Mouse (Mus musculus) embryonic facial prominence, embryonic 13.5 days (tissue): Measurements from ENCODE around the gene Klf2. TPM values are rescaled to one million over a fixed set of nuclear protein-coding genes. Genes with fewer than 3 reads are reported as not detected.

Experiments used
- ATAC-seq: fragments of 200-750 bp; cut with Nextera tagmentation; 2 replicates; pipeline ENCODE4 v1.8.0; 2017; ENCODE audit warnings: low read depth; ENCODE audit not compliant: insufficient number of reproducible peaks, insufficient read depth, low FRiP score, low TSS enrichment
- H3K27ac ChIP-seq: fragments of 300-500 bp; sonication (generic); 2 replicates; pipeline ENCODE4 v1.5.1; 2015; ENCODE audit warnings: moderate library complexity, mild to moderate bottlenecking, inconsistent platforms
- H3K27me3 ChIP-seq: fragments of 300-500 bp; sonication (generic); 2 replicates; pipeline ENCODE4 v1.6.1; 2015; ENCODE audit warnings: mild to moderate bottlenecking, inconsistent platforms
- H3K36me3 ChIP-seq: fragments of 300-500 bp; sonication (generic); 2 replicates; pipeline ENCODE4 v1.6.1; 2015; ENCODE audit warnings: mild to moderate bottlenecking, inconsistent platforms
- H3K4me1 ChIP-seq: fragments of 300-500 bp; sonication (generic); 2 replicates; pipeline ENCODE4 v1.6.1; 2015; ENCODE audit warnings: inconsistent platforms
- H3K4me2 ChIP-seq: fragments of 300-500 bp; sonication (generic); 2 replicates; pipeline ENCODE4 v1.6.1; 2015; ENCODE audit warnings: moderate library complexity, mild to moderate bottlenecking, inconsistent platforms
- H3K4me3 ChIP-seq: fragments of 300-500 bp; sonication (generic); 2 replicates; pipeline ENCODE4 v1.5.1; 2015; ENCODE audit warnings: mild to moderate bottlenecking, inconsistent platforms
- H3K9ac ChIP-seq: fragments of 300-500 bp; sonication (generic); 2 replicates; pipeline ENCODE4 v1.6.1; 2015; ENCODE audit warnings: mild to moderate bottlenecking, inconsistent platforms
- H3K9me3 ChIP-seq: fragments of 300-500 bp; sonication (generic); 2 replicates; pipeline ENCODE4 v1.6.1; 2016; ENCODE audit warnings: inconsistent platforms
- WGBS: fragments of 180-500 bp; shearing (Covaris S2); methylation state at CpG from one replicate; pipeline ENCODE4 v1.1.7; 2015; ENCODE audit warnings: mixed read lengths; 5-methylcytosine and 5-hydroxymethylcytosine counted together
- polyA plus RNA-seq: library from polyadenylated mRNA; unstranded; fragments of >200 nt; fragmentation: Nextera tagmentation; extraction: Ambion mirVana; gene quantifications from 2 replicates; pipeline ENCODE4 v1.2.1, GENCODE M21; 2015

Gene Klf2
- polyA plus RNA-seq, 1 experiment from 2014 or later = 5.8 TPM

DNA sequence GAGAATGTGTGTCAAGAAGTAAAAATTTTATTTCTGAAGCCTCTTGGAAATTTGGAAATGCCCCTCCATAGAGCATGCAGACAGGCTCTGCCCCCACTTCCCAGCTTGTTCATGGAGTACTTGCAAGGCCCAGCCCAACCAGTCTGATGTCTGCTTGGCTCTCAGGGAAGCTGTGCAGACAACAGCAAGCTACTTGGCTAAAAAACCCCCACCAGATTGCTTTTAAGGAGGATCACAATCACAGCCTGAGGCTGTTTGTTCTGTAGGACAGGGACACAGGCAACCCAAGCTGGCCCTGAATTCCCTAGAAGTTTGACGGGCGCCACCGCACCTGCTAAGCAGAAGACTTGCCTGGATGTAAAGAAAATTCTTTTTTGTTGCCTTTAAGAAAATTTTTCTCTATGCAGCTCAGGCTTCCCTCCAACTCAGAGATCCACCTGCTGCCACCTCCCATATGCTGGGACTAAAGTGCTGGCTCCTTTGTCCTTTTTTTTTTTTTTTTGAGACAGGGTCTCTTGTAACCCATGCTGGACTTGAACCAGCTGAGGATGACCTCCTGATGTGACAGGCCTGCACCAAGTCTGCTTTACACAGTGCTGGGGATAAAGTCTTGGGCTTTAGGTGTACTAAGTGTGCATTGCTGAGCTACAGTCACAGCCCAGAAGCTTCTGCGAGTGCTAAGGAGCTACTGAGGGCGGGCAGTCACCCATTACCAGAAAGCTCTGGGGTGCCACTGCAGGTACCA, 23.9 kb downstream of the Klf2 start:
- WGBS = 85% methylated on average over 5 of the region's 5 CpGs
- Histone ChIP-seq H3K27ac (no peak overlapping the region), H3K4me3 (no peak overlapping the region), H3K4me2 (no peak overlapping the region), H3K4me1 (no peaks in the 10 kb centered on the region), H3K9ac (no peak overlapping the region), H3K36me3 (peaks cover 84% of the 10 kb centered on the region), H3K9me3 (no peaks in the 10 kb centered on the region), H3K27me3 (no peaks in the 10 kb centered on the region)
- ATAC-seq = no peak

DNA sequence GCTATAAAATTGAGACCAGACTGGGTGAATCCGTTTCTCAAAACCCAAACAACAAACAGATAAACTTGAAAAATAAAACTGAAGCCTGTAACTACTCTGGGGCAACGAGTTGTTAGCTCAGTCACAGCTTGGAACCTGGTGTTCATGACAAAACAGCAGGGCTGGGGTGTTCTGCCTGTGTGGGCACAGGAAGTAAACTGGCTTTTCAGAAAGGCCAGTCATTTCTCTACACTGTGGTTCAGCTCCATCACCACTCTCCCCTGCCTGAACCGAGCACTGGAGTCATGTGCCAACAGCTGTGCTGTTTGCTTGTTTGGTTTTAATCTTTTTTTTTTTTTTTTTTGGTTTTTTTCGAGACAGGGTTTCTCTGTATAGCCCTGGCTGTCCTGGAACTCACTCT, 24.9 kb downstream of the Klf2 start:
- ATAC-seq = no peak
- Histone ChIP-seq H3K36me3 (peaks cover 90% of the 10 kb centered on the region), H3K9me3 (no peaks in the 10 kb centered on the region), H3K4me1 (no peaks in the 10 kb centered on the region), H3K4me3 (no peak overlapping the region), H3K27me3 (no peaks in the 10 kb centered on the region), H3K4me2 (no peak overlapping the region), H3K9ac (no peak overlapping the region), H3K27ac (no peak overlapping the region)
- 70% methylated on average over 4 of the region's 4 CpGs for WGBS

DNA sequence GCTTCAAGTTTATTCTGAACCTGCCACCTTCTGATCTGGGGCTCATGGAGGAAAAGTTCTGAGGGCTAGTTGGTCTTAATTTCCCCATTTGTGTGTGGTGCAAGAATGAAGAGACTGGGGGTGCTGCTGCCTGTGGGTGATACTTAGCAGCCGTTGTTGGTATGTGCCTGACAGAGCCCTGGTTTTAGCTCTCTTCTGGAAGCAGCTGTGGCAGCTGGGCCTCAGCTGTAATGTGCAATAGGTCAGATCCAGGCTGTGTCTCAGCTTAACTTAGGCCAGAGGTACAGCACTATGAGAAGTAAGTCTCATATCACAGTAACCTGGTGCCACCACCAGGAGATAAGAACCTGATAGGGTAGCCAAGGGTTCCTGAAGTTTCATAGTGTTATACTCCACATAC, 28.7 kb downstream of the Klf2 start:
- H3K36me3 ChIP-seq = peaks cover 65% of the 10 kb centered on the region
- H3K4me3 ChIP-seq = no peak overlapping the region
- H3K9me3 ChIP-seq = no peaks in the 10 kb centered on the region
- no peak overlapping the region for H3K27ac ChIP-seq
- WGBS = 90% methylated on average over 1 of the region's 1 CpGs
- no peak overlapping the region for H3K4me2 ChIP-seq
- no peaks in the 10 kb centered on the region for H3K4me1 ChIP-seq
- ATAC-seq = no peak
- no peak overlapping the region for H3K9ac ChIP-seq
- H3K27me3 ChIP-seq = no peaks in the 10 kb centered on the region

DNA sequence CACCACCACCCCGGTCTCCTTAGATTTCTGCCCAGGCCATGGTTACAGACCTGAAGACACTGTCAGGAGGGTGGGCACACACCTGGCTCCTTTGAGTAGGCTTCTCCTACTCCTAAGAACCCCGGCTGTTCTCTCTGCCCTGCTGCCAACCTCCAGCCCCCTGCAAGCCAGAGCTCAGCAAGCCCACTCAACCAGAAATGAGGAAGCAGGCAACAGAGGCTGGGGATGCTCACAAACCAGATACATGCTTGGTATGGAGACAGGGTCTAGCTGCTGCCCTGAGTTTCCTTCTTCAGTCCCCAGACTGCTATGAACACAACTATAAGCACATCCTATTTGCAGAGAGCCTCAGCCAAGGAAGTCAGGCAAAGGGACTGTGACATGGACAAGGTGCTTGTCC, 29.3 kb downstream of the Klf2 start:
- H3K36me3 ChIP-seq = peaks cover 66% of the 10 kb centered on the region
- no peak overlapping the region for H3K27ac ChIP-seq
- H3K9ac ChIP-seq = no peak overlapping the region
- H3K4me1 ChIP-seq = no peaks in the 10 kb centered on the region
- no peak overlapping the region for H3K4me2 ChIP-seq
- 94% methylated on average over 2 of the region's 2 CpGs for WGBS
- ATAC-seq = no peak
- no peaks in the 10 kb centered on the region for H3K27me3 ChIP-seq
- H3K4me3 ChIP-seq = no peak overlapping the region
- H3K9me3 ChIP-seq = no peaks in the 10 kb centered on the region

DNA sequence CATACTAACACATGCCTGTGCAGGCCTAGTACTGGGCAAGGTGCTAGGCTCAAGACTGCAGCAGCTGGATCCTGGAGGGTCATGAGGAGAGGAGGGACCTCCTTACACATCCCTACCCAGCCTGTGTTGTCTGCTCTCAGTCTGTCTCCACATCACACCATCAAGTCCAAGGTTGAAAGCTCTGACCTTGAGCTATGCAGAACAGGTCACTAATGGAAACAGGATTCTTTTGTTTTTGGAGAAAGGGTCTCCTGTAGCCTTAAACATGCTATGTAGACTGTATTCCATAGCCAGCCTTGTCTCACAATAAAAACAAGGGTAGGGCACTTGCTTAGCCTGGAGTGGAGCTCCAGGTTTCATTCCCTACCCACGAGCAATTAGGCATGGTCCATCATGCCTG, 30.1 kb downstream of the Klf2 start:
- WGBS = 83% methylated on average over 1 of the region's 1 CpGs
- Histone ChIP-seq H3K36me3 (peaks cover 68% of the 10 kb centered on the region), H3K4me2 (no peak overlapping the region), H3K9ac (no peak overlapping the region), H3K27ac (no peak overlapping the region), H3K9me3 (no peaks in the 10 kb centered on the region), H3K4me3 (no peak overlapping the region), H3K4me1 (no peaks in the 10 kb centered on the region), H3K27me3 (no peaks in the 10 kb centered on the region)
- ATAC-seq = no peak

DNA sequence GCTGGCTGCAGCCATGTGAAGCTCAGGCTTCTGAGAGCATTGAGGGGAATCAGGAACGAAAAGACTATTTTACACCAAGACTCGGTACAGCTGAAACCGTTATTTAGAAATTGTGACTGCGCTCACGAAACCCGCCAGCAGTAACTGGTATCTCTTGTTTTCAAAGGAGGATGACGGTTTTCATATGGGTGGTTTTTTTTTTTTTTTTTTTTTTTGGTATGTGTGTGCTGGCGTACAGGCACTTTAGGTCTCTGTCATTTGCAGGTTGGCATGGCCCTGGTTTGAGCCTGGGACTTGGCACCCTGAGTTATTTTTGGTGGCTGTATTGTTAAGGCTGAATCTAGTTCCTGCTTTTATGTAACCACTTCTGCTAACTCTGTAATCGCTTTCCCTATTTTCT, 31.0 kb downstream of the Klf2 start:
- Histone ChIP-seq H3K4me2 (no peak overlapping the region), H3K4me3 (no peak overlapping the region), H3K9me3 (no peaks in the 10 kb centered on the region), H3K4me1 (no peaks in the 10 kb centered on the region), H3K27me3 (no peaks in the 10 kb centered on the region), H3K36me3 (peaks cover 71% of the 10 kb centered on the region), H3K9ac (no peak overlapping the region), H3K27ac (no peak overlapping the region)
- WGBS = 90% methylated on average over 9 of the region's 9 CpGs
- ATAC-seq = no peak

DNA sequence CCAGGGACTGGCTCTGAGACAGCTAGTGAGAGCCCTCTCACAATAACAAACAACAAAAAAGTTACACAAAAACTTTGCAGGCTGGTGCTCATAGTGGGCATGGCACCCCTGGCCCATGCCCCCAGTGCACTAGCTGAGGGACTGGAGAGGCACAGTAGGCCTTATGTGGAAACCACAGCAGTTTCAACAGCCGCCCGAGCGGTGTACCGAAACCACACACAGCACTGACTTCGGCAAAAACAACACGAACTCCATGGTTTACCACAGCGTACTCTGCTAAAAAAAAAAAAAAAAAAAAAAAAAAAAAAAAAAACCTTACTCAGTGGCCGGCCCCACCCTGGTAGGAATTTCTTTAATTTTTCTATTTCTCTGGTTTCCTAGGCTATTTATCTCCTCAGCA, 31.9 kb downstream of the Klf2 start:
- Histone ChIP-seq H3K9me3 (no peaks in the 10 kb centered on the region), H3K9ac (no peak overlapping the region), H3K4me1 (no peaks in the 10 kb centered on the region), H3K4me3 (no peak overlapping the region), H3K4me2 (no peak overlapping the region), H3K36me3 (peaks cover 71% of the 10 kb centered on the region), H3K27me3 (no peaks in the 10 kb centered on the region), H3K27ac (no peak overlapping the region)
- 80% methylated on average over 8 of the region's 8 CpGs for WGBS
- ATAC-seq = no peak

DNA sequence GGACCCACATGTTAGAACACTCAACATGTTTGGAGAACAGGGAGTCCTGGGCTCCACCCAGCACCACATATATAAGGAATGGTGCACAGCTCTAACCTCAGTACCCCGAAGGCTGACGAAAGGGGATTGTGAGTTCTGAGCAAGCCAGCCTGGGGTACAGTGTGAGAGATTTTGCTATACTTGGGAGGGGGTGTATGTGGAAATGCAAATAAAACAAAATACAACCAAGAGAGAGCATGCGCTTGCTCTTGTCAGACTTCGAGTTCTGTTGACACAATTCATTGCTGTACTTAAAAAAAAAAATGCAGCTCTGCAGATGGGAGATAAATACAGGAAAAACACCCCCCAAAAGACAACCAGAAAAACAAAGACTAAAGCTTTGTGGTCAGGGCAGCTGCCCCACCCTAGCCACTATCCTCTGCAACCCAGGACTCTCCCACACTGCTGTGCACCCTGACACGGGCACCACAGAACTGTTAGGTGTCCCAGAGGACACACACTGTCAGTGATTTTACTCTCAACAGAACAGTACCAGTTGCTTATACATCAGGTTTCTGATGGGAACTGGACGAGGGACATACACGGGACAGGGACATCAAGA, 32.7 kb downstream of the Klf2 start:
- peaks cover 71% of the 10 kb centered on the region for H3K36me3 ChIP-seq
- no peak overlapping the region for H3K4me3 ChIP-seq
- no peak overlapping the region for H3K9ac ChIP-seq
- no peaks in the 10 kb centered on the region for H3K9me3 ChIP-seq
- no peak overlapping the region for H3K27ac ChIP-seq
- H3K27me3 ChIP-seq = no peaks in the 10 kb centered on the region
- WGBS = 86% methylated on average over 7 of the region's 7 CpGs
- no peak overlapping the region for H3K4me2 ChIP-seq
- H3K4me1 ChIP-seq = no peaks in the 10 kb centered on the region
- no peak for ATAC-seq

DNA sequence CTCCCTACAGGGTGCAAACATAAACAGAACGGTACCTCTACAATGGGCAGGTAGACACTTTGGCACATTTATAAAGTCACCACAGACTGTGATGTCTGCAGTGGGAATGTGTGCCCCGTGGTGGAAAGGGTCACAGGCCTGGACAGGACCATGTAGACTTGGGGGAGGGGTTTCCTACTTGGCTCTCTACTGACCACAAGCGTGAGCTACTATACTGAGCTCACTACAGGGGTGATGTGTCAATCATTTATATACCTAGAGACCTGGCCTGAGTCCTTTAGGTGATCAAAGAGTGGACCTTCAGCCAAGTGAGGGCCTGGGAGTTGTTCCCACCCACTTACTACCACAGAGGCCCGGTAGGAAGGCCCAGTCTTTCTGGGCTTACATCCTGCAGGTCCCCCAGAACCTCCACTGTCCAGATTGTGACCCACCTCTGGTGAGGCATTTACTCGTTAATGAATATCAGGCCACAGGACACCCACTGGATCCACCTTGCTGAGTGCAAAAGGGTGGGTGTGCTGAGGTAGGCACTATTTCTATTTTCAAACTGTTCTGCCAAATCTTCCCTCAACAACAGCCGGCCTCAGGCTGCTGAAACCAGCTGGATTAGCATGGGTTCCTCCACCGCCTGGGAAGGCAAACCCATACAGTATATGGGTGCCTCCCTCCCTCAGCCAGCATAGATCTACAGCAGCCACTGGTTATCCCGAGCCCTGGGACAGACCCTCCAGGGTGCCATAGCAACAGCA, 34.3 kb downstream of the Klf2 start:
- Histone ChIP-seq H3K9me3 (no peaks in the 10 kb centered on the region), H3K27me3 (no peaks in the 10 kb centered on the region), H3K4me2 (no peak overlapping the region), H3K36me3 (peaks cover 73% of the 10 kb centered on the region), H3K9ac (peak overlapping the region; percentile 40; the same call in 1 of the 2 replicates), H3K27ac (no peak overlapping the region), H3K4me1 (no peaks in the 10 kb centered on the region), H3K4me3 (no peak overlapping the region)
- 0 out of 2 replicates have a peak, but pooled peaks have one; percentile 8 for ATAC-seq
- 81% methylated on average over 8 of the region's 8 CpGs for WGBS

DNA sequence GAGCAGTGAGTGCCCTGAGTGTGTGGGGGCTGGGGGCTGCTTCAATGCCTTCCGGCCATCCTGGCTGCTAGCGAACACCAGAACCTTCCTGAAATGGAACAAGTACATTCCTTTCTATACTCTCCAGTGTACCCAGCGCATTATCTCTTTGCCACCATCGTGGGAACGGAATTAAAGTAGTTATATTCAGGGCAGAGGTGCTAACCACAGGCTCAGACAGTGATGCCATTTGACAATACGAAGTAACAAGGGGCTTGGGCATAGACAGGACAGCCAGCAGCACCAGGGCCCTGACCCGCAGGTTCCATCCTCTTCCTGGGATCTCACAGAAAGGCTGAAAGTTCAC, 34.8 kb downstream of the Klf2 start:
- no peaks in the 10 kb centered on the region for H3K9me3 ChIP-seq
- 85% methylated on average over 7 of the region's 7 CpGs for WGBS
- H3K4me3 ChIP-seq = no peak overlapping the region
- H3K36me3 ChIP-seq = peaks cover 73% of the 10 kb centered on the region
- H3K27me3 ChIP-seq = no peaks in the 10 kb centered on the region
- H3K9ac ChIP-seq = peak overlapping the region; percentile 40; the same call in 1 of the 2 replicates
- H3K27ac ChIP-seq = no peak overlapping the region
- H3K4me2 ChIP-seq = no peak overlapping the region
- no peak for ATAC-seq
- no peaks in the 10 kb centered on the region for H3K4me1 ChIP-seq

DNA sequence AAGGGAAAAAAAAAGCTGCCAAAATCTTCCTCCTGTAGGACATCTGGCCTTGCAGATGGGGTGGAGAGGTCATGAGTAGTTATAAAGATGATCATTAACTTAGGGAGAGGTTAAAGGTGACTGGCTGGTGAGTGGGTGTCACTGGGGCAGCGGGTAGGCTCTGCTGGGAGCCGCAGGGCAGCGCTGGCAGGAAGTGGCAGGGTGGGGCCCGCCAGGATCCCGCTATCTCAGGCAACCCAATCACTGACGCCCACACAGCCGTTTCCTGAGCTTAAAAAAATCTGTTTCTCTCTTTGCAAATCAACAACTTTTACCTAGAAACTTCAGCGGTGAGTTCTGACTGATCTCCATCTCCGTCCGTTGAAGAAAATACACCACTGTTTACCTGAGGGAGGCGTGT, 35.4 kb downstream of the Klf2 start:
- H3K4me1 ChIP-seq = no peaks in the 10 kb centered on the region
- H3K9ac ChIP-seq = no peak overlapping the region
- H3K27ac ChIP-seq = no peak overlapping the region
- peaks cover 77% of the 10 kb centered on the region for H3K36me3 ChIP-seq
- WGBS = 79% methylated on average over 11 of the region's 11 CpGs
- H3K27me3 ChIP-seq = no peaks in the 10 kb centered on the region
- H3K4me2 ChIP-seq = no peak overlapping the region
- ATAC-seq = no peak
- H3K9me3 ChIP-seq = no peaks in the 10 kb centered on the region
- H3K4me3 ChIP-seq = no peak overlapping the region

DNA sequence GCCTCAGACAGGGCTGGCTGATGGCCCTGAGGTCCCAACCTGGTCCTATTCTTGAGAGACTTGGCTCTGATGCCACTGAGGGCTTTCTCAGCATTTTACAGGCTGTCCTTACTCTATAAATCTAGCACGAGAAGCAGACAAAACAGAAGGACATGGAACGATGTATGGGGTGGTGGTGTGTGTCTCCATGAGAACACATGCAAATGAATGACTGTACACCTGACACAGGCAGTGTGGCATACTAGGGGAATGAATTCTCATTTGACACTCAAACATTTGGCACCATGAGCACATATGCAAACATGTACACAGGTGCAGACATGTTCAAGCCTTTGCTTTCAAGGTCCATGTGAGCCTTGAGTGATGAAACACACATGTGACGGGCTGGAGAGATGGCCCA, 37.8 kb downstream of the Klf2 start:
- no peak overlapping the region for H3K4me3 ChIP-seq
- H3K4me2 ChIP-seq = no peak overlapping the region
- no peaks in the 10 kb centered on the region for H3K4me1 ChIP-seq
- no peaks in the 10 kb centered on the region for H3K9me3 ChIP-seq
- 87% methylated on average over 3 of the region's 3 CpGs for WGBS
- no peak overlapping the region for H3K9ac ChIP-seq
- peaks cover 88% of the 10 kb centered on the region for H3K36me3 ChIP-seq
- no peak for ATAC-seq
- H3K27ac ChIP-seq = no peak overlapping the region
- H3K27me3 ChIP-seq = no peaks in the 10 kb centered on the region
